ENCODE assay signal across 12 mouse cellular contexts in the genomic region with DNA sequence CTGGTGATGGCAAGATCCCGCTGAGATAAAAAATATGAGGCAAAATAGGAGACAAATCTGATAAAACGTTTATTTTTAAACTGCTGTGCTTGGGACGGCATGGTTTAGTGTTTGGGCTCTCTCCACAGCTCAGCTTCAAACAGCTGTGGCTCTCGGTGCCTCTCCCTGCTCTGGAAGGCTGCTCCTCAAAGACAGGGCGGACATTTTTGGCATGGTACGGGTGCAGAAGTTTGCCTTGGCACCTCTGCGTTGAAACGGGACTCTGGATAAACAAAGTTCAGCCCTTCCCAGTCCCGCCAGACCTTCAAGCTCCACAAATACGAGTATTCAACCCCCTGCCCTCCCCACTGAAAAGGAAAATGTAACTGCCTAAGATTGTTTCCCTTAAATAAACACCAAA.
DNase-seq lines count a peak whose midpoint lies in the region; ATAC-seq and TF ChIP-seq lines count a peak whose summit lies in the region.
"Had no signal": no experiment of that assay in that cellular context is flagged by ENCODE, and none has a peak within 500 bp of the region (broad histone marks: within the 10 kb centered on the region; RNA-seq: fewer than 3 reads in every experiment).

No protein-coding gene starts in this region.

- WGBS in lung, embryonic 14.5 days, result 22% methylated on average over 10 of the region's 10 CpGs
- 50% methylated on average over 10 of the region's 10 CpGs for WGBS in limb, embryonic 12.5 days
- 22% methylated on average over 10 of the region's 10 CpGs for WGBS in stomach, postnatal 0 days

- no peak overlapping the region for H3K4me3 ChIP-seq in lung, embryonic 14.5 days (ENCODE audit: low read depth, low read length)
- no peak overlapping the region for H3K4me3 ChIP-seq in limb, embryonic 12.5 days (replicated peaks)
- H3K4me3 ChIP-seq in stomach, postnatal 0 days (ENCODE audit: low read depth, low read length), result no peak overlapping the region; the same call in 1 of the 2 replicates
- H3K4me3 ChIP-seq: hindbrain, embryonic 13.5 days had no signal

- H3K4me1 ChIP-seq in lung, embryonic 14.5 days (ENCODE audit: insufficient read depth), result no peaks in the 10 kb centered on the region
- peaks cover 24% of the 10 kb centered on the region for H3K4me1 ChIP-seq in limb, embryonic 12.5 days (replicated peaks)
- H3K4me1 ChIP-seq in stomach, postnatal 0 days (replicated peaks; ENCODE audit: control insufficient read depth, insufficient read depth), result no peaks in the 10 kb centered on the region
- H3K4me1 ChIP-seq: hindbrain, embryonic 13.5 days had no signal

- peak overlapping the region; percentile 29 for H3K4me2 ChIP-seq in lung, embryonic 14.5 days
- peak overlapping the region; percentile 33 for H3K4me2 ChIP-seq in limb, embryonic 12.5 days
- peak overlapping the region; percentile 23; the same call in 1 of the 2 replicates for H3K4me2 ChIP-seq in stomach, postnatal 0 days (replicated peaks; ENCODE audit: low read depth)
- H3K4me2 ChIP-seq: hindbrain, embryonic 13.5 days had no signal

- no peaks in the 10 kb centered on the region for H3K36me3 ChIP-seq in lung, embryonic 14.5 days (ENCODE audit: insufficient read depth)
- H3K36me3 ChIP-seq in limb, embryonic 12.5 days, result no peaks in the 10 kb centered on the region
- no peaks in the 10 kb centered on the region for H3K36me3 ChIP-seq in stomach, postnatal 0 days (ENCODE audit: control insufficient read depth, insufficient read depth, low read length)
- H3K36me3 ChIP-seq: hindbrain, embryonic 13.5 days had no signal

- no peaks in the 10 kb centered on the region for H3K9me3 ChIP-seq in lung, embryonic 14.5 days (ENCODE audit: low read depth, low read length)
- no peaks in the 10 kb centered on the region for H3K9me3 ChIP-seq in limb, embryonic 12.5 days
- H3K9me3 ChIP-seq in stomach, postnatal 0 days (ENCODE audit: control insufficient read depth, low read length), result no peaks in the 10 kb centered on the region
- H3K9me3 ChIP-seq: hindbrain, embryonic 13.5 days had no signal

- no peak for TF ChIP-seq EP300 in stomach, postnatal 0 days (optimal IDR thresholded peaks at IDR 0.05)

- no peak overlapping the region for H3K27ac ChIP-seq in lung, embryonic 14.5 days (ENCODE audit: low read depth)
- H3K27ac ChIP-seq in limb, embryonic 12.5 days, result peak overlapping the region; percentile 66
- no peak overlapping the region for H3K27ac ChIP-seq in stomach, postnatal 0 days (replicated peaks)
- H3K27ac ChIP-seq: hindbrain, embryonic 13.5 days; liver, embryonic 14.5 days had no signal

- no peak overlapping the region for H3K9ac ChIP-seq in lung, embryonic 14.5 days
- H3K9ac ChIP-seq in limb, embryonic 12.5 days (replicated peaks), result no peak overlapping the region
- H3K9ac ChIP-seq in stomach, postnatal 0 days (ENCODE audit: low read length), result no peak overlapping the region
- H3K9ac ChIP-seq: hindbrain, embryonic 13.5 days; liver, embryonic 14.5 days had no signal

- 0 out of 2 replicates have a peak, but pooled peaks have one; percentile 27 for ATAC-seq in frontal cortex, adult (ENCODE audit: low TSS enrichment)
- peak; percentile 77; the same call in 1 of the 2 replicates for ATAC-seq in lung, embryonic 14.5 days (ENCODE audit: insufficient read depth)
- ATAC-seq in limb, embryonic 12.5 days (ENCODE audit: insufficient number of reproducible peaks, insufficient read depth, low FRiP score, low TSS enrichment, low read depth), result no peak
- no peak for ATAC-seq in stomach, postnatal 0 days (ENCODE audit: low FRiP score, low TSS enrichment)
- ATAC-seq: midbrain, embryonic 16.5 days had no signal

- no peak for DNase-seq in frontal cortex, adult 2 months (ENCODE audit: extremely low spot score in 1 of 2, low spot score in 1 of 2)
- DNase-seq in lung, embryonic 14.5 days, result peak; percentile 50
- DNase-seq in lung, postnatal 25 days (ENCODE audit: low spot score), result no peak
- no peak for DNase-seq in stomach, postnatal 0 days (ENCODE audit: low spot score)
- no peak for DNase-seq in layer of hippocampus, postnatal 36 days
- no peak for DNase-seq in layer of hippocampus, adult 18-20 months (ENCODE audit: low spot score in 2 of 2)
- DNase-seq: thymus, postnatal 4 days had no signal

- no peak for TF ChIP-seq CTCF in lung, embryonic 14.5 days (IDR thresholded peaks at IDR 0.05; ENCODE audit: low read depth)
- no peak for TF ChIP-seq CTCF in stomach, postnatal 0 days (IDR thresholded peaks at IDR 0.05; ENCODE audit: low read depth)

- no peaks in the 10 kb centered on the region for H3K27me3 ChIP-seq in lung, embryonic 14.5 days (ENCODE audit: insufficient read depth, low read length)
- no peaks in the 10 kb centered on the region for H3K27me3 ChIP-seq in limb, embryonic 12.5 days
- H3K27me3 ChIP-seq in stomach, postnatal 0 days (ENCODE audit: control insufficient read depth, insufficient read depth, low read length), result no peaks in the 10 kb centered on the region
- H3K27me3 ChIP-seq: hindbrain, embryonic 13.5 days had no signal

Comparison
In these comparisons a context has a peak if more than half of its experiments do, and no peak if none do; other contexts are left out.
1. ATAC-seq: peak in frontal cortex, adult (single experiment) and lung, embryonic 14.5 days (single experiment); none in limb, embryonic 12.5 days (single experiment) and stomach, postnatal 0 days (single experiment).
2. Peak in every context shown above with its lines, with median percentiles within 50 percentile points of each other: H3K4me2 ChIP-seq.